Mouse (Mus musculus): ENCODE measurements around the gene Atxn7l1.
A peak's percentile ranks its signal among the peaks of the same experiment; 100 is the strongest.

The Atxn7l1 gene

GRCm38 (mm10) chr12:33147497-33148267 lies at the start of gene Atxn7l1:
Gene Atxn7l1 (plus strand): TSS chr12:33147693.
- peak; percentile 93 for DNase-seq (ENCODE audit: low read depth, low spot score)

- DNase-seq (ENCODE audit: low read depth, low spot score) = no peak
Observed at GRCm38 (mm10) chr12:33101627-33102026, 45.9 kb upstream of the Atxn7l1 start.

GRCm38 (mm10) chr12:33102342-33103115 lies 45.0 kb upstream of the Atxn7l1 start:
- no peak for DNase-seq (ENCODE audit: low read depth, low spot score)

DNA sequence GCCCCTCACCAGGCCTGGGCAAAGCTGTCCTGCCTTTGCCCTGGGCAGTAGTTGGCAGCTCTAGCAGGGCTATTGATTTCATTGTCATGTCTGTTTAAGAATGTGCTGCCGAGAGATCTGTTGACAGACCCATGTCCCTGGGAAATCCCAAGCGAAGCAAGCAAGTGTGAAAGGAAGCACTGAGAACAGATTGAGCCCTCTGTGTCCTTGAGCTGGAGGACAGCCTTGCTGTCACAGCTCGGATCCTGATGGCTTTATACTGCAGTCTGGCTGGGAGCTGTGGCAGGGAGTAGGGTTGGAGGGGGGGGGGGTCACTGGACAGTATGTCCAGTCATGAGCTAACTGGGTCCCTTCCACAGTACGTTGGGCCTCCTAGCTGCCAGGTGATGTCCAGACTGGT lies 41.8 kb upstream of the Atxn7l1 start:
- no peak for DNase-seq (ENCODE audit: low read depth, low spot score)

DNA sequence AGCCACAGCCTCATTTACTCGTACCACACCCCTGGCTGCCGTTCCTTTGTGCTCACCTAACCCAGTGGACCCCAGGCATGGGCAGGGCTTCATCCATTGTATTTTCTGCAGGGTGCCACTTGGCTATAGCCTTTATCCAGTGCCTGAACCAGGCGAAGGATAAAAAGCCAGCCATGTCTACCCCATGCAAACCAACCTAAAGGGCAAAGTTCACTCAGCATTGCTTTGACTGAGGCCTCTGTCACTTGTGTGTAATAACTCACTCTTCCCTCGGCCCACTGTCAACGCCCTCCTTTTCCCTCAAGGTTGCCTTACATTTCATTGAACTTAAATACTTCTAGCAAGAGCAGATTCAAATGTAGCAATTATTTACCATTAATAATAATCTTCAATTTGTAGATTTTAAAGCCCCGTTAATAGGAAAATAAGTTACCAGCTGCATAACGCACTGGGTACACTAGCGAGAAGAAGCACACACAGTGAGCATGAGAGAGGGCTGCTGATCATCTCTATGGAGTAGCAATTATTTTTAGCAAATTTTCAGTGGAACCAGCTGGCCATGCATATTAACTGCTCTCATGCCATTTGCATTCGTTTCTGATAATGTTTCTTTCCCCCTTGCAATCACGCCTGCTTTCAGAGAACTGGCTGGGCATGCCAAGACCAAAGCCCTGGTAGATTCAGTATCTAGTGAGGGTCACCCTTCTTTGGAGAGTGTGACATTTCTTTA lies 40.9 kb upstream of the Atxn7l1 start:
- no peak for DNase-seq (ENCODE audit: low read depth, low spot score)

DNA sequence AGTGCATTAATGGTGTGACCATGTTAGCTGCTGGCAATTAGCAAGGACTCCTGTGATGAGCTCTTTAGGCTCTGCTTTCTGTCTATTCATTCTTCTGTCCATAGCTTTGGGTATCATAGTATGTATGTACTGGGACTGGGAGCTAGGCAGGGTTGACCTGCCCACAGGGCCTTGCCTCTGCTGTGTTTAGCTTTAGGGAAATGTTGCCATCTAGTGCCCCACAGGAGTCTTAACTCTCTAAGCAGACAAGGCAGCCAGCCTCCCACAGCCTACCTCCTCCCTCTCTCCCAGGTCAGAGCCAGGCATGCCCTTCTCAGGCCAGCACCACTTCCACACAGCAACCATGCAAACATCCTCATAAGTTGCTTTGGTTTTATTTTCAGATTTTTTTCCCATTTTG lies 38.0 kb upstream of the Atxn7l1 start:
- DNase-seq (ENCODE audit: low read depth, low spot score) = no peak

GRCm38 (mm10) chr12:33110894-33111471 lies 36.5 kb upstream of the Atxn7l1 start:
- DNase-seq (ENCODE audit: low read depth, low spot score) = no peak

DNA sequence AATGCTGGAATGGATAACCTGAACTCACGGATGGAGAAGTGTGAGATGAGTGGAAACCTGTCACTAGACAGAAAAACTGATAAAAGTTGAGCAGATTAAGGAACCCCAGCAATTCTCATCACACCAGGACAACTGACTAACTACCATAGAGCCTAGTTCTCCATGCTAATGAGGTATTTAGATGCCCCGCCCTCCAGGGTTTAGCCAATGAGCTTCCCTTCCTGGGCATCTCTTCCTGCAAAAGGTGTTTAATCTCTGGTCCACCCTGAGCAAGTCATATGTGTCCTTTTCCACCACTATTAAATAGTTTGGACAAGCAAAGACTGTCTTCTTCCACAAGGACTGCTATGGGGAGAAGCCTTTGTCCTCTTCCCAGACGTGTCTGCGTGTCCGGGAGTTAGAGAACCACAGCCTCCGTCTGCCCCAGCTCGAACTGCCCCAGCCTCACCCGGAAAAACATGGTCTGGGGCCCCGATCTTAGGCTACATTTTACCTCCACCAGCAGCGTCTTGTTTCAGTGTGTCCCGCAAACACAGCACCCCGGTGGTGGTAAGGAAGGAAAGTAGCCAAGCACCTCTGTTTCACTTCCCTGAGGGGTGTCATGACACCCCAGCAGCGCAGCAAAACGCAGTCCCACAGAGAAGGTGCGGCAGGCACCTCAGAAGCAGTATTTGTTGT lies 28.7 kb upstream of the Atxn7l1 start:
- peak; percentile 51 for DNase-seq (ENCODE audit: low read depth, low spot score)

GRCm38 (mm10) chr12:33125594-33126227 lies 21.8 kb upstream of the Atxn7l1 start:
- DNase-seq (ENCODE audit: low read depth, low spot score) = no peak

GRCm38 (mm10) chr12:33126243-33126642 lies 21.2 kb upstream of the Atxn7l1 start:
- DNase-seq (ENCODE audit: low read depth, low spot score) = no peak

DNA sequence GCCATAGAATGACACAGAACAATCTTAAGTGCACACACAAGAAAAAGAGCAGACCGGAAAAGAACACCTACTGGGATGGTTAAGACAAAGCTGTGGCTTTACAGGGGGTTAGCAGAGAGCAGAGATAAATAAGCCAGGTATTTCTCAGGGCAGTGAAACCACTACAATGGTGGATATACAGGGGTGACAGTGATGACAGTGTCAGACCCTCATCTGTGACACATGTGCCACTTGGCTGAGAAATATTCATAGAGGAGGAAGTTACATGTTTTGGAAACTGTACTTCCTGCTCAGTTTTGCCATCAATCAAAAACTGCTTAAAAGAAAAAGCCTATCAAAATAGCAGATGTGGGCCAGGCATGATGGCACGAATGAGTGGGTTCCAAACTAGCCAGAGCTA lies 19.4 kb upstream of the Atxn7l1 start:
- DNase-seq (ENCODE audit: low read depth, low spot score) = peak; percentile 24

DNA sequence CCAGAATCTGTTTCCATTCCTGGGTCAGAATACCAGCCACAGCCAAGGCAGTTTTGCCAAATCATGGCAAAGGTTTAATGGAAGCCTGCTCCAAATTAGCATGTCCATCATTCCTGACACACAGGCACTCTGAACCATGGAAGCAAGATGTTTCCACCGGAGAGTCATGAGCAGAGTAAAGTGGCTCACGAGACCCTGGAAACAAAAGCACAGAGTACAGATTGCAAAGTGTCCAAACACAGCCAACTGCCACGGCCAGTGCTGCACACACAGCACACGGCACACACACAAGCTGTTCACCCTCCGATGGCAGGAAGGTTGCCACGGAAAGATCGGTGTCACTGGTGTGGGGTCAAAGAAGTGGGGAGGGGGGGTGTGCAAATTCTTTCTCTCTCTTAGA lies 18.8 kb upstream of the Atxn7l1 start:
- DNase-seq (ENCODE audit: low read depth, low spot score) = no peak

GRCm38 (mm10) chr12:33129410-33129809 lies 18.1 kb upstream of the Atxn7l1 start:
- peak; percentile 99 for DNase-seq (ENCODE audit: low read depth, low spot score)

GRCm38 (mm10) chr12:33130401-33130800 lies 17.1 kb upstream of the Atxn7l1 start:
- peak; percentile 40 for DNase-seq (ENCODE audit: low read depth, low spot score)

DNA sequence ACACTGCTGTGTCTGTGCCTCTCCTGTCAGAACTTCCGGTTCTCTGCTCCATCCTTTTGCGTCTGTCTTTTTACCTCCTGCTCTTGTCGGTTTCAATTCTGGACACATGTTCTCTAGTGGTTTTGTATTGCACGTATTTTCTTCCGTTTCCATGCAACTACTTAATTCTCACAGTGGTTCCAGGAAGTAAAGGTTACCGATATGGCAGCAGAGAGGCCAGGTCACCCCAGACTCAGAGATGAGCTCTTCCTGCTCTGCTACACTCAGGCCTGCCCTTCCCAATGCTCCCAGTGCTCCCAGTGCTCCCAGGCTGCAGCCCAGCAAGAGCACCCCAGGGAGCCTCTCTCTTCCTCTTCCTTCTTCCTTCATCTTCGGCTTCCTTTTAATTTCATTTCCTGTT lies 15.7 kb upstream of the Atxn7l1 start:
- DNase-seq (ENCODE audit: low read depth, low spot score) = peak; percentile 21

DNA sequence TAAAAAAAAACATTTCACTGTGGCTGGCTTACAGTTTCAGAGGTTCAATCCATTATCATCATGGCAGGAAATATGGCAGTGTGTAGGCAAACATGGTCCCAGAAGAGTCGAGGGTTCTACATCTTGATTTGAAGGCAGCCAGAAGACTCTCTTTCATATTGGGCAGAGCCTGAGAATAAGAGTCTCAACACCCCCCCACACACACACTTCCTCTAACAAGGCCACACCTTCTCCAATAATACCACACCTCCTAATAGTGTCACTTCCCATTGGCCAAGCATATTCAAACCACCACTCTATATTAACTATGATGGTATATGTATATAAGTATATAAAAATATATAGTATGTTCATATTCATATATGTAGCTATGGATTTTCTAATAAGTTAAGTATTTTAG lies 9.6 kb upstream of the Atxn7l1 start:
- no peak for DNase-seq (ENCODE audit: low read depth, low spot score)

DNA sequence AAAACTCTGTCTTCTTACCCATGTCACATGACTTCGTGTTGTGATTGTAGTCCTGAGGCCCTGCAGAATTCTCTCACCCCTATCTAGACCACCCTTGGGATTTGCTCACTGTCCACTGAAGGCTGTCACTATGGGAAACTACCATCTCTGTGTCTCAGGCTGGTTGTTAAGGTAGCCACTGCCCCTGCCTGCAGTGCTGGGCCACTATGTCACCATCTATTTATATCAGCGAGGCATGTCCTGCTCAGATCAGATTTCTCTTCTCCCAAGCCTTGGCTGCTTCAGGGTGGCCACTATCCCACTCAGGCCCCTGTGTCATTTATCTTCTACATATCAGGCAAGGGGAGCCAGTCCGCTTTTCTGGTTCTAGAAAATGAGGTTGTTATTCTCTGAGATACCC lies 8.4 kb upstream of the Atxn7l1 start:
- no peak for DNase-seq (ENCODE audit: low read depth, low spot score)

GRCm38 (mm10) chr12:33144456-33144855 lies 3.0 kb upstream of the Atxn7l1 start:
- DNase-seq (ENCODE audit: low read depth, low spot score) = no peak

DNA sequence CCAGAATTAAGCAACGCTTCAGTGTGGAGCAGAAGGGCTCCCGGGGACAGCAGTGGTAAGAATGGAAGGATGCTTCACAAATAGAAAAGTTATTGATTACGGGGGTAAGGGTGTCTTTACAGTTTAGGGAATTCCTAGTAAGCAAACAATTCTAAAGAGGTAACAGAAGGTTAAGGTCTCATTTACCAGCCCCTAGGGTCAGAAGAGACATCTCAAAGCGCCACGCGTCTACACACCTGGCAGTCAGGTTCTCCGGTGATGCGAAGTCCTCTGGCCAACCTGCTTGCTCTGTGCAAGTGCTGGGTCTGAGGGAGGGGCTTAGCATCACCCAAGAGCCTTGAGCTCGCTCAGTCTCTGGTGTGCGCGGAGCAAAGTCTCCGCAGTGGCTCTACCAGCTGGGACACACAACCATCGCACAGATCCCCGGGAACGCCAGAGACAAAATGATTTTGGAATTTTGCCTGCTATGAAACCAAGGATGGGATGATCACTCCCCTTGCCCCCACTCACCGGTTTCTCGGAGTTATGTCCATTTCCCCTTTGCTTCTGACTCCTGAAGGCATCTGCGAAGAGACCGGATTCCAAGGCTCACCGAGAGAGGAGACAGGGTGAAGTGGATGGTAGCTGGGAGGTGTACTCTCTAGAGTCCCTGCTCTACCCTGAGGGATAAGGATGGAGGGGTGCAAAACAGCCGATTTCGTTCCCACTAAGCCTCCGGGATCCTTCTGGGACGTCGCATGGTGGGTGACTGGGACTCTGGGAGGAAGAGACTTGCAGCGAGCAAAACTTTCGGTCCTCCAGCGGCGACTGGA lies 665 bp upstream of the Atxn7l1 start:
- DNase-seq (ENCODE audit: low read depth, low spot score) = peak; percentile 86
